Mouse (Mus musculus) thymus, postnatal 0 days (tissue): Measurements from ENCODE around the gene Arf3. TPM values are rescaled to one million over a fixed set of nuclear protein-coding genes. Genes with fewer than 3 reads are reported as not detected.
A peak's percentile ranks its signal among the peaks of the same experiment; 100 is the strongest.

Experiments used
- DNase-seq: peaks from one replicate; pipeline ENCODE4 v3.0.0-alpha.2; 2015; ENCODE audit warnings: low spot score
- polyA plus RNA-seq: library from polyadenylated mRNA; unstranded; fragments of >200 nt; fragmentation: Nextera tagmentation; extraction: Ambion mirVana; gene quantifications from 2 replicates; pipeline ENCODE4 v1.2.1, GENCODE M21; 2015

Gene Arf3
- polyA plus RNA-seq, 1 experiment from 2014 or later = 42.2 TPM

GRCm38 (mm10) chr15:98724441-98724840 lies 38.6 kb downstream of the Arf3 start:
- DNase-seq = no peak

- DNase-seq = peak; percentile 46
These were observed 40.2 kb downstream of the Arf3 start for GRCm38 (mm10) chr15:98722854-98723253.

GRCm38 (mm10) chr15:98722191-98722590 lies 40.8 kb downstream of the Arf3 start:
- no peak for DNase-seq

GRCm38 (mm10) chr15:98717301-98717700 lies 45.7 kb downstream of the Arf3 start:
- no peak for DNase-seq

GRCm38 (mm10) chr15:98714230-98714652 lies 48.8 kb downstream of the Arf3 start:
- DNase-seq = no peak

DNA sequence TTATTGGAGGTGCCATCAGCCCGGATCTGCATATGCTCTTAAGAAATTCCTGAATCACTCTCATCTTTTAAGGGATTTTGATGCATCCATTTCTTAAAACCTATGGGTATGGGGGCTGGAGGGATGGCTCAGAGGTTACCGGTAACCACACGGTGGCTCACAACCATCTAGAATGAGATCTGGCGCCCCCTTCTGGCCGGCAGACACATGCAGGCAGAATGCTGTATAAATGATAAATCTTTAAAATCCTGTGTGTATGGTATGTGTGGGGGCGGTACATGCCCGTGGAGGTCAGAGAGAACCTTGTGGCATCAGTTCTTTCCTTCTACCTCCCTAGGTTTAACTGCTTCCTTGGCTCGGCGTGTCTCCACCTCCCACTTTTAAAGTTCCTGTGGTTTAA lies 52.6 kb downstream of the Arf3 start:
- DNase-seq = peak; percentile 77

DNA sequence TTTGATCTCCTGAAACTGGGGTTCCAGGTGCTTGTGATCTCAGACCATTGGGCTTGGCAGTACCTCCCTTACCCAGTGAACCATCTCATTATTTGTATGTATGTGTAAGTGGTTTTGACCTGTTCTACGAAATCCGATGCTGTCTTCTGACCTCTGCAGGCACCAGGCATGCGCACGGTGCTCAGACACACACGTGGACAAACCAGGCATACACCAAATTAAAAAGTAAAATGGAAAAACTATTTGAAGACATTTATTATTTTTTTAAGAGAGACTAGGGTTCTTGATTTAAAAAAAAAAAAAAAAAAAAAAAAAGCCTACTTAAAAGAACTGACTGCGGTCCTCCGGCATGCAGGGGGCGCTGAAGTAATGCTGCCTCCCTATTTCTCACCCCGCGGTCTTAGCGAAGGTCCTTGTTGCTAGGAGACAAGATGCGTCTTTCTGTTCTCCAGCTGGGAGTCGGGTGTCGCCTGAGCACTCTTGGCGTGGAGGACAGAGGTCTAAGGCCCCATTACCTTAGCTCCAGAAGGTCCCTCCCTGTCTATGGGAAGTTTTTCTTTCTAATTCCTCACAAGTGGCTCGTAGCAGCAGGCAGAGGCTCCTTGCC lies 55.1 kb downstream of the Arf3 start, which contains the start of gene Ccdc65:
TSS of gene Ccdc65 (plus strand) at position 442 of the 607 bp plus-strand sequence.
- peak; percentile 79 for DNase-seq

- no peak for DNase-seq
These were observed 58.7 kb downstream of the Arf3 start for GRCm38 (mm10) chr15:98704312-98704711.

DNA sequence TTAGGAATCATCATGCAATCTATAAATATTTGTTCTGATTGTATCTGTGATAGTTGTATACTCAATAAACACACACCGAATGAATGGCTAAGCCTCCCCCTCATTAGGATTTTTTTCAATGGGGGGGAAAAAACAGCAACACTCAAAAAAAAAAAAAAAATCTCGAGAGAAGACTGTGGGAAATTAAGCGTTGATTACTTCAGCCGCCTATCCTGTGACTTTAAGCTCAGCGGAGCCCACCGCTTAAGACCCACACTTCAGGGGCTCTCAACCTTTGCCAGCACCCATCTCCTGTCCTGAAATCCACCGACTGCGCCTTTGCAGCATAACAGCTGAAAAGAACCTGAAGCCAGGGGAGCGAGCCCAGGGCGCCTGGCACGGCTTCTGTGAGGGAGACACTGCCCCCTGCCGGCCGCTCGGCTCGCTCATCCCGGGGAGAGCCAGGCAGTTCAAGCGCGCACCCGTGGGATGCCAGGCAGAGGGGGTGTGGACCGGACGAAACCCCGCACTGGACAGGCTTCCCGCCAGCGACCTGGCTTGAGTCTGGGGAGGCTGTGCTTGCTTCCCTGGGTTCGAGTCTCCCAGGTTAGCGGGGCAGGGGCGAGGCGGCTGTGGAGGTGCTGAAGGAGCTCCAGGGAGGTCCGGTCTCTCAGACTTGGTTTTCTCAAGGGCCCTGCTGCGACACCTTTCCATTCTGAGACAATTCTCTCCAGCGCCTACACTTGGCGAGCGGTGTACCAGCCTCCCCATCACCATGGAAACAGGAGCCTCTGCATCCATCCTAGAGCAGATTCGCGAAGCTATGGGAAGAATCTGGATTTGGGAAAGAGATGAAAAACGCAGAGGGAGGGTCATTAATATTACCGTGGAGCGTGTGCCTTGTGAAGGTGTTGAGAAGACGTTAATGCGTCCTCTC lies 63.6 kb downstream of the Arf3 start:
- DNase-seq = peak; percentile 87

- DNase-seq = no peak
These were observed 66.8 kb downstream of the Arf3 start for GRCm38 (mm10) chr15:98696216-98696615.

- DNase-seq = no peak
These were observed 67.3 kb downstream of the Arf3 start for GRCm38 (mm10) chr15:98695726-98696125.

- no peak for DNase-seq
These were observed 70.8 kb downstream of the Arf3 start for GRCm38 (mm10) chr15:98692171-98692715.

DNA sequence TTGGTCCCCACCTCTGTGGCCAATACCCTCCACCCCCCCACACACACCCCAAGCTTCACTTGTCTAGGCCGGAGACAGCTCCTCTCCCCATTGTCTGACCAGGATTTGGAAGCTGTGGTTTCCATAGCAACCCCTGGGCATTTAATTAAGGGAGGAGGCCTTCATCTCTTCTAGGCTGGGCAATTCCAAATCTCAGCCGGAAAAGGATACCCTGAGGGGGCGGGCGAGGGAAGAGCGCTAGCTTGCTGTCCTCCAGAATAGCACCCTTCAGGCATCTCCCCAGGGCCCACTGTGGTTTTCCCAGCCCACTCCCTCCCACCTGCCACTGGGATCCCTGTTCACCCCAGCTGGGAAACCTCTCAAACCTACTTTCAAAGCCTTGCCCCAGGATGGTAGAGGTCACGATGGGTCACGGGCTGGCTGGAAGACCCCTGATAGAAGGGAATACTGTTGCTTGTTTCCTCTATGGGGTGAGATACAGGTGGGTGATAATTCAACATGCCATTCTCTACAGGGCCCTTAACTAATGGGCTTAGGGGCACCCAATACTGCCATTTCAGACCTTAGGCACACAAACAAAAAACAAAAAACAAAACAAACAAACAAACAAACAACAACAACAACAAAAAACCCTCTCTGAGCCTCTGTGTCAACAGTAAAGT lies 71.4 kb downstream of the Arf3 start:
- DNase-seq = no peak

- no peak for DNase-seq
These were observed 73.3 kb downstream of the Arf3 start for GRCm38 (mm10) chr15:98689682-98690081.

Other genes starting within 250 kb of the Arf3 start
- 98.8 and 108 TPM in 2 replicates for gene Kansl2, start 228.9 kb downstream of the Arf3 start, polyA plus RNA-seq
- gene Ccnt1, start 192.3 kb downstream of the Arf3 start, polyA plus RNA-seq = 51.1 and 55.8 TPM in 2 replicates
- not detected in 2 replicates for gene 4930415O20Rik, start 192.2 kb downstream of the Arf3 start, polyA plus RNA-seq
- 12.6 and 17.0 TPM in 2 replicates for gene Adcy6, start 153.1 kb downstream of the Arf3 start, polyA plus RNA-seq
- 8.5 and 9.6 TPM in 2 replicates for gene Cacnb3, start 132.4 kb downstream of the Arf3 start, polyA plus RNA-seq
- 23.5 and 26.4 TPM in 2 replicates for gene Ddx23, start 100.3 kb downstream of the Arf3 start, polyA plus RNA-seq
- 1.1 and 1.7 TPM in 2 replicates for gene Rnd1, start 85.8 kb downstream of the Arf3 start, polyA plus RNA-seq
- 0.09 and 0.40 TPM in 2 replicates for gene Ccdc65, start 55.0 kb downstream of the Arf3 start, polyA plus RNA-seq
- 4.6 and 6.4 TPM in 2 replicates for gene Fkbp11, start 35.0 kb downstream of the Arf3 start, polyA plus RNA-seq
- 0.85 TPM in 2 replicates for gene Wnt10b, start 14.9 kb upstream of the Arf3 start, polyA plus RNA-seq
- gene Wnt1, start 26.6 kb upstream of the Arf3 start, polyA plus RNA-seq = 0.08 TPM in 1 of 2 replicates, not detected in the other
- gene Ddn, start 46.3 kb upstream of the Arf3 start, polyA plus RNA-seq = 0.10 and 0.13 TPM in 2 replicates
- gene Prkag1, start 68.3 kb upstream of the Arf3 start, polyA plus RNA-seq = 103 and 107 TPM in 2 replicates
- 9.4 and 15.6 TPM in 2 replicates for gene Kmt2d, start 108.0 kb upstream of the Arf3 start, polyA plus RNA-seq
- 10.3 and 10.8 TPM in 2 replicates for gene Rhebl1, start 131.3 kb upstream of the Arf3 start, polyA plus RNA-seq
- gene Dhh, start 135.3 kb upstream of the Arf3 start, polyA plus RNA-seq = 0.78 and 0.85 TPM in 2 replicates
- 27.8 and 31.9 TPM in 2 replicates for gene Lmbr1l, start 155.0 kb upstream of the Arf3 start, polyA plus RNA-seq
- 1,370 and 1,449 TPM in 2 replicates for gene Tuba1b, start 171.4 kb upstream of the Arf3 start, polyA plus RNA-seq
- gene Gm49450, start 190.3 kb upstream of the Arf3 start, polyA plus RNA-seq = not detected in 2 replicates
- 227 and 236 TPM in 2 replicates for gene Tuba1a, start 190.5 kb upstream of the Arf3 start, polyA plus RNA-seq